In the genomic region with DNA sequence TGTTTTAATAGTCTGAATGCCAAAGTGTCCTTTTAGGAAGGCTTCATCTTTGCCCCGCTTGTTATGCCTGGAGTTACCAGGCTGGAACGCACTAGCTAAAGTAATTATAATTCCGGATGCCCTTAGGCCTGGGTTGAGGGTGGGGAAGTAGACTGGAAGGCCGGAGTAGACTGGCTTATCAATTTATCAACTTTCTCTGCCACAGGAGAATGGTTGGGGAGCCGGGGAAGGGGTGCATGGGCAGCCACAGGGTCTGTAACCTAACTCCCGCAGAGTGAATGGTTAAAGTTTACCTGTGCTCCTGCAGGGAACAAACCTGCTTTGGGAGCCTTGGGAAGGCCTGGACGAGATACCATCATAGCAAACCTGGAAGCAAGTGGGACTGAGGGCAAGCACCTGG, we compare ENCODE assay signal across 19 mouse cellular contexts. TPM values are rescaled to one million over a fixed set of nuclear protein-coding genes. Genes with fewer than 3 reads are reported as not detected.
DNase-seq lines count a peak whose midpoint lies in the region; ATAC-seq and TF ChIP-seq lines count a peak whose summit lies in the region.
"Had no signal": no experiment of that assay in that cellular context is flagged by ENCODE, and none has a peak within 500 bp of the region (broad histone marks: within the 10 kb centered on the region; RNA-seq: fewer than 3 reads in every experiment).

No protein-coding gene starts in this region.

- no peak for ATAC-seq in kidney, postnatal 0 days (replicated peaks; ENCODE audit: low FRiP score, low read depth)
- ATAC-seq in hindbrain, embryonic 12.5 days (ENCODE audit: low FRiP score) = no peak
- ATAC-seq: forebrain, embryonic 13.5 days; forebrain, postnatal 0 days; hindbrain, embryonic 16.5 days had no signal

- no peak overlapping the region for H3K4me3 ChIP-seq in kidney, postnatal 0 days (replicated peaks; ENCODE audit: low read depth, low read length)
- H3K4me3 ChIP-seq in thymus, adult 2 months (ENCODE audit: control insufficient read depth, insufficient read depth, low read length) = no peak overlapping the region
- no peak overlapping the region for H3K4me3 ChIP-seq in hindbrain, embryonic 12.5 days
- H3K4me3 ChIP-seq: embryonic facial prominence, embryonic 13.5 days; forebrain, embryonic 13.5 days; gastrocnemius, adult 2 months; heart, embryonic 12.5 days; hindbrain, embryonic 10.5 days had no signal

- H3K4me1 ChIP-seq in kidney, postnatal 0 days (replicated peaks; ENCODE audit: insufficient read depth, low read length) = 0 out of 2 replicates have a peak, but pooled peaks cover 7% of the 10 kb centered on the region
- H3K4me1 ChIP-seq in thymus, adult 2 months (replicated peaks; ENCODE audit: control insufficient read depth, insufficient read depth, low read length) = no peaks in the 10 kb centered on the region
- peaks cover 8% of the 10 kb centered on the region for H3K4me1 ChIP-seq in hindbrain, embryonic 12.5 days

- H3K27ac ChIP-seq in kidney, postnatal 0 days = peak overlapping the region; percentile 75
- no peak overlapping the region for H3K27ac ChIP-seq in thymus, adult 2 months (ENCODE audit: control insufficient read depth, insufficient read depth, low read length)
- no peak overlapping the region for H3K27ac ChIP-seq in hindbrain, embryonic 12.5 days
- H3K27ac ChIP-seq: embryonic facial prominence, embryonic 13.5 days; forebrain, embryonic 13.5 days; gastrocnemius, adult 2 months; hindbrain, embryonic 10.5 days had no signal

- no peaks in the 10 kb centered on the region for H3K27me3 ChIP-seq in kidney, postnatal 0 days (ENCODE audit: insufficient read depth, low read length)
- H3K27me3 ChIP-seq in thymus, adult 2 months (ENCODE audit: control insufficient read depth, insufficient read depth, low read length) = peaks cover 6% of the 10 kb centered on the region; the same call in 1 of the 2 replicates
- peaks cover 23% of the 10 kb centered on the region for H3K27me3 ChIP-seq in hindbrain, embryonic 12.5 days

- WGBS in kidney, postnatal 0 days = 64% methylated on average over 7 of the region's 7 CpGs
- WGBS in thymus, adult 2 months = 92% methylated on average over 7 of the region's 7 CpGs
- WGBS in hindbrain, embryonic 12.5 days = 79% methylated on average over 7 of the region's 7 CpGs

- TF ChIP-seq CTCF in kidney, postnatal 0 days (IDR thresholded peaks at IDR 0.05; ENCODE audit: low read depth) = no peak
- TF ChIP-seq CTCF in thymus, adult 2 months (IDR thresholded peaks at IDR 0.05; ENCODE audit: borderline replicate concordance, control insufficient read depth, extremely low read depth, insufficient read depth, low read length, poor library complexity) = no peak

- H3K36me3 ChIP-seq in kidney, postnatal 0 days (ENCODE audit: insufficient read depth, low read length) = no peaks in the 10 kb centered on the region
- H3K36me3 ChIP-seq in thymus, adult 2 months (ENCODE audit: control insufficient read depth, insufficient read depth, low read length) = no peaks in the 10 kb centered on the region
- H3K36me3 ChIP-seq in hindbrain, embryonic 12.5 days = no peaks in the 10 kb centered on the region
- H3K36me3 ChIP-seq: embryonic facial prominence, embryonic 13.5 days; G1E; heart, embryonic 12.5 days; hindbrain, embryonic 10.5 days had no signal

- no peak overlapping the region for H3K4me2 ChIP-seq in kidney, postnatal 0 days (ENCODE audit: low read length)
- no peak overlapping the region for H3K4me2 ChIP-seq in hindbrain, embryonic 12.5 days (replicated peaks)
- H3K4me2 ChIP-seq: embryonic facial prominence, embryonic 13.5 days; forebrain, embryonic 13.5 days; heart, embryonic 12.5 days had no signal

- H3K9ac ChIP-seq in kidney, postnatal 0 days (ENCODE audit: low read depth, low read length) = no peak overlapping the region
- no peak overlapping the region for H3K9ac ChIP-seq in hindbrain, embryonic 12.5 days
- H3K9ac ChIP-seq: embryonic facial prominence, embryonic 13.5 days; forebrain, embryonic 13.5 days; forebrain, postnatal 0 days; heart, embryonic 12.5 days had no signal

- TF ChIP-seq POLR2A in thymus, adult 2 months (IDR thresholded peaks at IDR 0.05; ENCODE audit: control insufficient read depth, extremely low read depth, insufficient read depth, low read length, poor library complexity) = no peak

- H3K9me3 ChIP-seq in kidney, postnatal 0 days (replicated peaks; ENCODE audit: low read length) = no peaks in the 10 kb centered on the region
- H3K9me3 ChIP-seq in hindbrain, embryonic 12.5 days (replicated peaks) = no peaks in the 10 kb centered on the region
- H3K9me3 ChIP-seq: embryonic facial prominence, embryonic 13.5 days; hindbrain, embryonic 10.5 days had no signal

- peak; percentile 50 for DNase-seq in adipocyte (ENCODE audit: low spot score)
- DNase-seq in kidney, adult 9 months = peak; percentile 49
- peak; percentile 29 for DNase-seq in kidney, postnatal 0 days (ENCODE audit: low spot score)
- DNase-seq in layer of hippocampus, adult 9-10 months (ENCODE audit: low spot score) = no peak
- no peak for DNase-seq in thymus, adult 2 months
- DNase-seq: adrenal gland, postnatal 10 days; cerebellum, adult 11 months; cerebellum, adult 9-11 months; cerebellum, postnatal 36 days; forebrain, postnatal 0 days; gastrocnemius, adult 2 months; gastrocnemius, postnatal 25 days had no signal

RNA-seq across cellular contexts. Expression of a gene that starts 4.4 kb away (rescaled TPM):
- 26.5 and 27.2 TPM in 2 replicates for polyA plus RNA-seq in kidney, postnatal 0 days (2015; fragmentation: Nextera tagmentation; extraction: Ambion mirVana)
- 5.4 and 6.4 TPM in 2 replicates for polyA plus RNA-seq in thymus, adult 2 months (2012; rRNA removed)
- polyA plus RNA-seq in hindbrain, embryonic 12.5 days (2016; fragmentation: Nextera tagmentation; extraction: Ambion mirVana) = 2.0 and 2.2 TPM in 2 replicates
- polyA plus RNA-seq: G1E had no signal

Comparison
In these comparisons a context has a peak if more than half of its experiments do, and no peak if none do; other contexts are left out.
1. DNase-seq: peak in adipocyte (single experiment), kidney, adult 9 months (single experiment) and kidney, postnatal 0 days (single experiment); none in layer of hippocampus, adult 9-10 months (single experiment) and thymus, adult 2 months (single experiment).